Mouse (Mus musculus): ENCODE measurements around the gene Glipr1l1.
"Not testable (repeated sequence)": the region's sequence is repeated elsewhere in the genome, so short reads cannot be mapped to it uniquely, and the experiment has no call there.

Gene Glipr1l1

GRCm38 (mm10) chr10:112059702-112060582 lies at the start of gene Glipr1l1:
Gene Glipr1l1, plus strand, starts transcription at chr10:112060189.
- in situ Hi-C loops (cut with MboI, MseI): loop anchor here in 1 of 2 experiments (5.0 kb wide), 1 partner anchor 97 kb away; no protein-coding TSS in a partner anchor

DNA sequence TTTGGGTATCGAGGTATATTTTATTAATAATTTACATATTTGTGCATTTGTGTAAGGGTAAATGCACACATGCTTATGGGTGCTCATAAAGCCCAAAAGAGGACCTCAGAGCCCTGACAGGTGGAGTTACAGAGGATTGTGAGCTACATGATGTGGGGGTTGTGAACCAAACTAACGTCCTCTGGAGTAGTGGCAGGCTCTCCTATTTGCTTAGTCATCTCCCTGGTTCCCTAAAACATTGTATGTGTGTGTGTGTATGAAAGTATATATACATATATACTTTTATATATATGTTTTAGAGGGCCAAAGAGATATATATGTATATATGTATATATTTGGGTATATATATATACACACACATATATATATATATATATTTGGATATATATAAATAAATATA lies 36.4 kb upstream of the Glipr1l1 start:
- in situ Hi-C loops (cut with MboI, MseI): no loop called here

DNA sequence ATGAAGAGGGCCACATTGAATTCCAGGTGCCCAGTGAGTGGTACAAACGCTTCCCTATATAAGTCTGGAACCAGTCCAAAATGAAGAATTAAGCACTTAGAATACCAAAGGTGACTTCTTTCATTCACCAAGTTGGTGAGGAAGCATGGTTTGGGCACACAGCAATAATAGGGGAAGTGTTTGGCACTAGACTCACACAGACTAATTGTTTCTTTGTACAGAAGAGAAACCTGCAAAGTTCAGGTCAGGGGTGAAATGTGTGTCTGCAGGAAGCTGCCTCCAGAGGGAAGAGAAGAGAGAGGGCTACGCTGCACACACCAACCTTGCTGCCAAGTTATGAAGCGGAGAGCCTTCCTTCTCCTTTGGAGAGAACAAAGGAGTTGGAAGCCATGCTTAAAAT lies 31.3 kb upstream of the Glipr1l1 start:
- in situ Hi-C loops (cut with MboI, MseI): not testable (repeated sequence)

DNA sequence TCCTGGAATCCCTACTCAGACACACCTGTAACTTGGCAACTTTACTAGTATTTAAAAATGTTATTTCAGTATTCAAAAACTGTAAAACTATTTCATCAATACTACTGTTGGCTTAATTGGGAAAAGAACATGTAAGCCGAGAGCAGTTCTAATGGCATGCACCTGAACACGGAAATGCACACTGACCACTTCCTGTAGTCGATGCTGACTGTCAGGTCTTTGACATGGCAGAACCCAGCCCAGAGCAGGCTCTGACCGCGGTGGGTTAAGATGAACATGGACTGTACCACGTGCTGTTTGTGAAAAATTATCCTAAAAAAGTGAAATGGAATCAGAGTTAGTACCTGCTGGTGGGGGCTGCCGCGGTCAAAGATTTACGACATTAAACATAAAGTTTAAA lies 16.5 kb upstream of the Glipr1l1 start:
- in situ Hi-C loops (cut with MboI, MseI): loop anchor here in 1 of 2 experiments (5.0 to 10.0 kb wide), 2 partner anchors 51 to 121 kb away; partner anchors contain the start of genes Caps2 and Glipr1l3

DNA sequence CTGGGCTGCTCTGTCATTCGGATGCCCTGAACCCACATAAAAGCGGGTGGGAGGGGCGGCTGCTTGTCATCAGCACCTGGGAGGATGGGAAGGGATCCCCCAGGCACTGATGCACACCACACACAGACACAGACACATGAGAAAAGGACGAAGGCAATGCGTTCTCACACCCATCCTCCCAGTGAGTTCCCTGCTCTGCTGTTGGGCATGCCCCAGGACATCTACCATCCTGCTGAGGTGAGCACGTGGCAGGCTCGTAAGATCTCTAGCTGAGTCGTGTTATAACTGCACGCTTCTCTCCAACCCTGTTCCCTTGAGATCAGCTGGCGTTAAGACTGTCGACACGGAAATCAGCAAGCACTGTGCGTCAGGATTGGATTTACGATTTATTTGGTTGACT lies 15.7 kb upstream of the Glipr1l1 start:
- in situ Hi-C loops (cut with MboI, MseI): loop anchor here in 1 of 2 experiments (5.0 to 10.0 kb wide), 2 partner anchors 52 to 121 kb away; partner anchors contain the start of genes Caps2 and Glipr1l3

DNA sequence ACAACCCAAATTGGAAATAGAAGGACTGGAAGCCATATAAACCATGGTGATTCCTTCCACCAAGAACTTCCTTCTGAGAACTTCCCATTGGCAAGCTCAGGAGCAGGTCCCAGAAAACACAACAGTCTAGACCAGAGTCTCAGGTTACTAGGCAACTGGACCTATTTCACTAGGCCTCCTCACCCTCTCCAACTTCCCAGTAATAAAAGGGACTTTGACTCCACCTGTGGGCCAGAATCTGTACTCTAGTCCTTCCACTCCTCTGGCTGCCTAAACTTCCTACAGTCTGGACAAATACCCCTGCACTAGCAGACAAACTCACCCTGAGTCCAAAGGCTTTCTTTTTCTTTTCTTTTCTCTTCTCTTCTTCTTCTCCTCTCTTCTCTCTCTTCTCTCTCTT lies 8.8 kb upstream of the Glipr1l1 start:
- in situ Hi-C loops (cut with MboI, MseI): no loop called here

DNA sequence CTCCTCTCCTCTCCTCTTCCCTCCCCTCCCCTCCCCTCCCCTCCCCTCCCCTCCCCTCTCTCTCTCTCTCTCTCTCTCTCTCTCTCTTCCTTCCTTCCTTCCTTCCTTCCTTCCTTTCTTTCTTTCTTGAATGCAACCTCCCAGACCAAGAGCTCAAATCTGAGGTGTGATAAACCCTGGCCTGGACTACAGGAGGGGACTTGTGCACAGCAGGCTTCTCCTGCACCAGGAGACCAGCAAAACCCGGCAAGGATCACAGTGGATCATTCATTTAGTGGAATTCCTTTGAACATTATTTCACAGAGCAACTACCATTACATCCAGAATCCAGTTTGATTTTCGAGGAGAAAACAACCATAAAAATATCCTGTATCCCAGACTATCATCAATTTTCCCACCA lies 8.0 kb upstream of the Glipr1l1 start:
- in situ Hi-C loops (cut with MboI, MseI): not testable (repeated sequence)

GRCm38 (mm10) chr10:112060583-112060934 lies 570 bp downstream of the Glipr1l1 start:
- in situ Hi-C loops (cut with MboI, MseI): loop anchor here in 1 of 2 experiments (5.0 kb wide), 1 partner anchor 97 kb away; no protein-coding TSS in a partner anchor

DNA sequence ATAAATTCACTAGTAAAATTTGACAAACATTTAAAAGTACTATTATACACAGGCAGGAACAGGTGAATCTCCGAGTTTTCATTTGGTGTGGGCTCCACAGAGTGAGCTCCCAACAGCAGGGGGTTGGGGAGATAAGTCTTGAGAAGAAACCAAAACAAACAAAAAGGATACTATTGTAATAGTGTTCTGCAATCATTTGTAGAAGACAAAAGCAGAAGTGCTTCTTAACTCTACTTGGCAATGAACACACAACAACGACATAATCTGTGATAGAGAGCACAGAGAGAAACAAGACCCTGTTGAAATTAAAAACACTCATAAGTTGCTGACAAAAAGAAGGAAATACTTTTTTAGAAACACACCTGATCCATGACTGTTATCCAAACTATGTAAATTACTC lies 20.1 kb downstream of the Glipr1l1 start:
- in situ Hi-C loops (cut with MboI, MseI): no loop called here

- in situ Hi-C loops (cut with MboI, MseI): no loop called here
Observed at GRCm38 (mm10) chr10:112083157-112083556, 23.2 kb downstream of the Glipr1l1 start, which contains the start of gene Glipr1l2. Gene Glipr1l2, plus strand, starts transcription at chr10:112083354.

GRCm38 (mm10) chr10:112105785-112106184 lies 45.8 kb downstream of the Glipr1l1 start:
- in situ Hi-C loops (cut with MboI, MseI): loop anchor here in 1 of 2 experiments (5.0 kb wide), 1 partner anchor 128 kb away; no protein-coding TSS in a partner anchor

DNA sequence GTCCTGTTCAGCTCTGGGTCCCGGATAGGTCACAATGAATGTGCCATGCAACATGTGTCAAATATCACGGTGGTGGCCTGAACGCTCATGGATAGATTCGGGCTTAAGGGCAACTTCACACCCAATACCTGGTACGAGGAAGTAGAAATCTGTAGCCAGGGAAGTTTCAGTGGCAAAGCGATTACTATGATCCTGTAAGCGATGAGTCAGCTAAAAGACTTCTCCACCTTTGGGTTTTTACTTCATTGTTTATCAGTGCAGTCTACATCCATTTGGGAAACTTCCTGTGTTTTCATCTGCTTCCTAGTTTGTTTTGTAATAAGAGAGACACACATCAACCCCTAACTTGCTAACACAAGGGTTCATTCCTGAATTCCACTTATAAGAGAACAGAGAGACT lies 50.4 kb downstream of the Glipr1l1 start:
- in situ Hi-C loops (cut with MboI, MseI): no loop called here

GRCm38 (mm10) chr10:112125090-112125489 lies 65.1 kb downstream of the Glipr1l1 start:
- in situ Hi-C loops (cut with MboI, MseI): loop anchor here in 1 of 2 experiments (25.0 kb wide), 1 partner anchor 687 kb away; no protein-coding TSS in a partner anchor

DNA sequence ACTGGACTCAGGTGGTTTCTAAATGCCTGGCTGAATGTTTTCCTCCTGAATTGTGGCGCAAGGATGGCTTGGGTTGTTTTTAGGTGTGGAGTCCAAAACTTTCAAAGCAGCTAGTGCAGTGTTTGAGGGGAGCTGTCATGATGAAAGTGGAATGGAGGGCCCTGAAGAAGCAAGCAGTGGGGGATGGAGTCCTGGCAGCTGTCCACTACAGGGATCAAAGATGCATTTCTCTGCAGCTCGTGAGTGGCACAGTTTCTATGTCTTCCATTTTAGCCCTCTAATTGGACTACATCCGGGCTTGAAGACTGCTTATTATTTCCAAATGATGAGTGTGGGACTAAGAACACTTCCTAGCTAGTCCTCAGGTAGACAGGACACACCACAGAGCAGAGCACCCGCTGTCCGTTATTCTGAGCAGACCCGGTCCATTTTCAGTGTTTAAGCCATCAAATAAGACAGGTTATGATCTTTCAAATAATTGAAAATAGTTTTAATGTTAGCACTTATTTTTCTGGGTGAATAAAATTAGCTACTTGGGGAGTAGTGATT lies 67.8 kb downstream of the Glipr1l1 start:
- in situ Hi-C loops (cut with MboI, MseI): loop anchor here in 1 of 2 experiments (25.0 kb wide), 1 partner anchor 685 kb away; no protein-coding TSS in a partner anchor
